Mouse (Mus musculus) forebrain, postnatal 0 days (tissue): ENCODE measurements around the gene Gng2. TPM values are rescaled to one million over a fixed set of nuclear protein-coding genes. Genes with fewer than 3 reads are reported as not detected.
"Not testable (repeated sequence)": the region's sequence is repeated elsewhere in the genome, so short reads cannot be mapped to it uniquely, and the experiment has no call there.

ENCODE experiments used
- ATAC-seq: fragments of 200-750 bp; cut with Nextera tagmentation; 2 replicates; pipeline ENCODE4 v1.8.0; 2017; ENCODE audit warnings: mild to moderate bottlenecking, moderate library complexity
- DNase-seq: peaks from one replicate; pipeline ENCODE4 v3.0.0-alpha.2; 2015
- H3K27ac ChIP-seq: fragments of 300-500 bp; sonication (generic); 2 replicates; pipeline ENCODE4 v1.5.1; 2014; ENCODE audit warnings: low read depth, mild to moderate bottlenecking, antibody characterized with exemption, low read length, moderate library complexity, mixed read lengths
- H3K27me3 ChIP-seq: fragments of 300-500 bp; sonication (generic); 2 replicates; pipeline ENCODE4 v1.6.1; 2014; ENCODE audit warnings: mild to moderate bottlenecking, low read length, mixed read lengths; ENCODE audit not compliant: insufficient read depth
- H3K36me3 ChIP-seq: fragments of 300-500 bp; sonication (generic); 2 replicates; pipeline ENCODE4 v1.6.1; 2014; ENCODE audit warnings: mild to moderate bottlenecking, moderate library complexity; ENCODE audit not compliant: insufficient read depth
- H3K4me1 ChIP-seq: fragments of 300-500 bp; sonication (generic); 2 replicates; pipeline ENCODE4 v1.6.1; 2014; ENCODE audit warnings: antibody characterized with exemption; ENCODE audit not compliant: insufficient read depth
- H3K4me2 ChIP-seq: fragments of 300-500 bp; sonication (generic); 2 replicates; pipeline ENCODE4 v1.6.1; 2014; ENCODE audit warnings: low read depth, mild to moderate bottlenecking, moderate library complexity
- H3K4me3 ChIP-seq: fragments of 300-500 bp; sonication (generic); 2 replicates; pipeline ENCODE4 v1.5.1; 2014; ENCODE audit warnings: low read depth, low read length, mixed read lengths
- H3K9ac ChIP-seq: fragments of 300-500 bp; sonication (generic); 2 replicates; pipeline ENCODE4 v1.6.1; 2014; ENCODE audit warnings: mild to moderate bottlenecking
- H3K9me3 ChIP-seq: fragments of 300-500 bp; sonication (generic); 2 replicates; pipeline ENCODE4 v1.6.1; 2016; ENCODE audit warnings: low read length
- CTCF ChIP-seq: sonication (generic); IDR thresholded peaks from 2 replicates; pipeline ENCODE4 v1.5.1; 2016; ENCODE audit warnings: antibody characterized with exemption, control low read depth, low read depth
- whole genome bisulfite sequencing: fragments of 180-500 bp; shearing (Covaris S2); extraction: QIAGEN DNeasy Blood & Tissue Kit; methylation state at CpG from one replicate; pipeline ENCODE4 v1.1.7; 2014; 5-methylcytosine and 5-hydroxymethylcytosine counted together
- polyA plus RNA-seq: library from polyadenylated mRNA; unstranded; fragments of >200 nt; fragmentation: Nextera tagmentation; extraction: Ambion mirVana; gene quantifications from 2 replicates; pipeline ENCODE4 v1.2.1, GENCODE M21; 2015
- total RNA-seq: library from RNA; depleted of rRNA; stranded (reverse); fragments of >200 nt; gene quantifications from 2 replicates; pipeline ENCODE4 v1.2.3, GENCODE M21; 2014

The Gng2 gene
- total and polyA plus RNA-seq, 2 experiments from 2014 or later = 462 to 546 TPM

GRCm38 (mm10) chr14:19867286-19867935 lies 110.0 kb downstream of the Gng2 start:
- Histone ChIP-seq H3K9ac (no peak overlapping the region), H3K4me3 (no peak overlapping the region), H3K4me2 (no peak overlapping the region), H3K27me3 (no peaks in the 10 kb centered on the region), H3K36me3 (no peaks in the 10 kb centered on the region), H3K27ac (no peak overlapping the region), H3K9me3 (no peaks in the 10 kb centered on the region), H3K4me1 (peaks cover 5% of the 10 kb centered on the region; the same call in 1 of the 2 replicates)
- ATAC-seq = no peak
- TF ChIP-seq CTCF = no peak
- 59% methylated on average over 5 of the region's 5 CpGs for WGBS
- DNase-seq = no peak

- H3K27me3 ChIP-seq, H3K4me3 ChIP-seq, H3K4me2 ChIP-seq, ATAC-seq, H3K9ac ChIP-seq, H3K36me3 ChIP-seq, DNase-seq, H3K27ac ChIP-seq, H3K9me3 ChIP-seq, H3K4me1 ChIP-seq: not testable (repeated sequence)
- 89% methylated on average over 9 of the region's 9 CpGs for WGBS
Measured at GRCm38 (mm10) chr14:19865121-19865520, 112.3 kb downstream of the Gng2 start.

- Histone ChIP-seq H3K4me3 (no peak overlapping the region), H3K4me2 (no peak overlapping the region), H3K4me1 (no peaks in the 10 kb centered on the region), H3K27ac (no peak overlapping the region), H3K9me3 (no peaks in the 10 kb centered on the region), H3K36me3 (no peaks in the 10 kb centered on the region), H3K9ac (no peak overlapping the region), H3K27me3 (no peaks in the 10 kb centered on the region)
- DNase-seq (no peak), ATAC-seq (no peak)
- WGBS = 89% methylated on average over 8 of the region's 8 CpGs
- 0 out of 2 replicates have a peak, but pooled peaks have one; percentile 2 for TF ChIP-seq CTCF
Measured at GRCm38 (mm10) chr14:19861311-19862080, 115.9 kb downstream of the Gng2 start.

GRCm38 (mm10) chr14:19860281-19860680 lies 117.1 kb downstream of the Gng2 start:
- no peaks in the 10 kb centered on the region for H3K4me1 ChIP-seq
- H3K4me3 ChIP-seq = no peak overlapping the region
- H3K27me3 ChIP-seq = no peaks in the 10 kb centered on the region
- 97% methylated on average over 4 of the region's 4 CpGs for WGBS
- H3K9ac ChIP-seq = no peak overlapping the region
- no peaks in the 10 kb centered on the region for H3K36me3 ChIP-seq
- no peak for DNase-seq
- no peak overlapping the region for H3K4me2 ChIP-seq
- no peak for ATAC-seq
- no peaks in the 10 kb centered on the region for H3K9me3 ChIP-seq
- no peak overlapping the region for H3K27ac ChIP-seq
- TF ChIP-seq CTCF = no peak

- Histone ChIP-seq H3K27me3 (no peaks in the 10 kb centered on the region), H3K4me2 (peak overlapping the region; percentile 24; the same call in 1 of the 2 replicates), H3K36me3 (no peaks in the 10 kb centered on the region), H3K9ac (no peak overlapping the region), H3K4me3 (no peak overlapping the region), H3K4me1 (no peaks in the 10 kb centered on the region), H3K27ac (0 out of 2 replicates have a peak overlapping the region, but pooled peaks have one; percentile 9), H3K9me3 (no peaks in the 10 kb centered on the region)
- ATAC-seq (peak; percentile 50), DNase-seq (peak; percentile 70)
- peak; percentile 46 for TF ChIP-seq CTCF
- 35% methylated on average over 8 of the region's 8 CpGs for WGBS
Measured at GRCm38 (mm10) chr14:19858808-19859776, 118.3 kb downstream of the Gng2 start.

GRCm38 (mm10) chr14:19858279-19858678 lies 119.1 kb downstream of the Gng2 start:
- Histone ChIP-seq H3K4me3 (no peak overlapping the region), H3K4me1 (no peaks in the 10 kb centered on the region), H3K36me3 (no peaks in the 10 kb centered on the region), H3K9ac (no peak overlapping the region), H3K9me3 (no peaks in the 10 kb centered on the region), H3K27me3 (no peaks in the 10 kb centered on the region), H3K4me2 (no peak overlapping the region), H3K27ac (no peak overlapping the region)
- ATAC-seq (no peak), DNase-seq (no peak)
- TF ChIP-seq CTCF = no peak
- 73% methylated on average over 2 of the region's 2 CpGs for WGBS
